Mouse (Mus musculus) embryonic facial prominence, embryonic 14.5 days (tissue): ENCODE measurements around the gene Arl15. TPM values are rescaled to one million over a fixed set of nuclear protein-coding genes. Genes with fewer than 3 reads are reported as not detected.

Experiments used
- ATAC-seq: fragments of 200-750 bp; cut with Nextera tagmentation; 2 replicates; pipeline ENCODE4 v1.8.0; 2017; ENCODE audit warnings: low read depth, moderate number of reproducible peaks, moderate TSS enrichment
- DNase-seq: peaks from one replicate; pipeline ENCODE4 v3.0.0-alpha.2; 2015; ENCODE audit warnings: low spot score
- H3K27ac ChIP-seq: fragments of 300-500 bp; sonication (generic); replicated peaks from 2 replicates; pipeline ENCODE4 v1.5.1; 2014; ENCODE audit warnings: low read depth, mild to moderate bottlenecking, low read length, moderate library complexity
- H3K27me3 ChIP-seq: fragments of 300-500 bp; sonication (generic); replicated peaks from 2 replicates; pipeline ENCODE4 v1.6.1; 2014; ENCODE audit warnings: low read length; ENCODE audit not compliant: control insufficient read depth, insufficient read depth
- H3K36me3 ChIP-seq: fragments of 300-500 bp; sonication (generic); 2 replicates; pipeline ENCODE4 v1.6.1; 2014; ENCODE audit warnings: low read length, mixed read lengths; ENCODE audit not compliant: control insufficient read depth, insufficient read depth
- H3K4me1 ChIP-seq: fragments of 300-500 bp; sonication (generic); 2 replicates; pipeline ENCODE4 v1.6.1; 2014; ENCODE audit warnings: antibody characterized with exemption, low read length; ENCODE audit not compliant: control insufficient read depth, insufficient read depth
- H3K4me2 ChIP-seq: fragments of 300-500 bp; sonication (generic); 2 replicates; pipeline ENCODE4 v1.6.1; 2014; ENCODE audit warnings: low read depth, mild to moderate bottlenecking, low read length, moderate library complexity, mixed read lengths
- H3K4me3 ChIP-seq: fragments of 300-500 bp; sonication (generic); 2 replicates; pipeline ENCODE4 v1.5.1; 2014; ENCODE audit warnings: low read depth, mild to moderate bottlenecking, low read length
- H3K9ac ChIP-seq: fragments of 300-500 bp; sonication (generic); 2 replicates; pipeline ENCODE4 v1.6.1; 2014; ENCODE audit warnings: low read depth, mild to moderate bottlenecking, low read length, moderate library complexity, mixed read lengths
- H3K9me3 ChIP-seq: fragments of 300-500 bp; sonication (generic); 2 replicates; pipeline ENCODE4 v1.6.1; 2016; ENCODE audit warnings: low read length; ENCODE audit not compliant: control insufficient read depth
- WGBS: fragments of 180-500 bp; shearing (Covaris S2); extraction: QIAGEN DNeasy Blood & Tissue Kit; methylation state at CpG from one replicate; pipeline ENCODE4 v1.1.7; 2014; 5-methylcytosine and 5-hydroxymethylcytosine counted together
- polyA plus RNA-seq: library from polyadenylated mRNA; unstranded; fragments of >200 nt; fragmentation: Nextera tagmentation; extraction: Ambion mirVana; gene quantifications from 2 replicates; pipeline ENCODE4 v1.2.1, GENCODE M21; 2014

Gene Arl15
- 8.2 and 11.1 TPM in 2 replicates for polyA plus RNA-seq

DNA sequence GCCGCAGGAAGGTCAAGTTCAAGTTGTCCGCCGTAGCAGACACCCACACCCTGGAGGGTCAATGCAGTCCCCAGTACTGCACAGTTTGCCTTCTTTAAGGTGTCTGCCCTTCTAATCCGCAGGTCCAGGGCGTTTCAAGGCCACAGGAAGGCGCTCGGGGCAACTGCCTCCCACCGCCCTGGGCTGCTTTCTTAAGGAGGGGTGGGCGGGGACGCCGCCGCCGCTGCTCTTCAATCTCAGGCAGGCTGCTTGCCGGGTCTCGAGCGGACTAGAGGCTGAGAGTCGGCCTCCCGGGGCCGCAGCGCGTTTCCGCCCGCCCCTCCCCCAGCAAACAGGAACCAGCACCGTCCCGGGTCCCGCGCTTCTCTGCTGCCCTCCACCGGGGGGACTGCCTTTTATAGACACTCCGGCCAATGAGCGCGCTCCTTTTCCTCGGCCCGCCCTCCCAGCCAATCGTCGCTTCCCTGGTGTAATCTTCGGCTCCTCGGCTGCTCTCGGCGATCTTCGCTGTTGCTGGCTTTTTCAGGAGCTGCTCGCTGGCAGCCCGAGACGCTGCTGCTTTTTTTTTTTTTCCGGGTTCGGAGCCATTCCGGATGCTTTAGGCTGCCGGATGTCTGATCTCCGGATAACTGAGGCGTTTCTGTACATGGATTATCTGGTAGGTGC, at the start of gene Arl15:
Arl15 (plus strand) TSS at position 467 of the 666 bp plus-strand sequence.
- H3K4me2 ChIP-seq: peak within 1 kb of the TSS; percentile 68
- peak; percentile 99 for ATAC-seq
- no peaks in the 10 kb centered on the region for H3K27me3 ChIP-seq
- under 1% methylated on average over 41 of the region's 49 CpGs for WGBS
- peak within 1 kb of the TSS; percentile 85 for H3K9ac ChIP-seq
- H3K36me3 ChIP-seq: no peaks in the 10 kb centered on the region
- H3K4me3 ChIP-seq: peak within 1 kb of the TSS; percentile 50
- peak; percentile 99 for DNase-seq
- peaks cover 13% of the 10 kb centered on the region for H3K4me1 ChIP-seq
- H3K27ac ChIP-seq: peak within 1 kb of the TSS; percentile 76
- no peaks in the 10 kb centered on the region for H3K9me3 ChIP-seq

DNA sequence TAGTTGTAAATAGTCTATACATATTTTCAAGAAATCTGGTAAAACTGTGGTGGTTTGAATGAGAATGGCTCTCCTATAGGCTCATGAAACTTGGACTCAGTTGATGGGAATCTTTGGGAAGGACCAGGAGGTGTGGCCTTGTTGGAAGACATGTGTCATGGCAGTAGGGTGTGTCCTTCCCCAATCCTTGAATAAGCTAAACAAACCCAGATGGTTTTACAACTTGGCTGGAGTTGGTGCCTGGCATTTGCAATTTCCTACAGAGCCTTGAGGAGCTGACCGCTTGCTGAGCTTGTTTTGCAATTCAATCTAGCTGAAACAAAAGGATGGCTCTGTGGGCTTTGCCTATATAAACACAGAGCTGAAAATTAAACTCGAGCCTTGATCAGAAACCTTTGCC, 49.0 kb upstream of the Arl15 start:
- no peaks in the 10 kb centered on the region for H3K27me3 ChIP-seq
- no peak overlapping the region for H3K9ac ChIP-seq
- WGBS: 36% methylated on average over 2 of the region's 2 CpGs
- no peaks in the 10 kb centered on the region for H3K36me3 ChIP-seq
- no peaks in the 10 kb centered on the region for H3K4me1 ChIP-seq
- no peaks in the 10 kb centered on the region for H3K9me3 ChIP-seq
- peak; percentile 10 for DNase-seq
- no peak overlapping the region for H3K4me2 ChIP-seq
- no peak overlapping the region for H3K4me3 ChIP-seq
- ATAC-seq: no peak
- no peak overlapping the region; the same call in 1 of the 2 replicates for H3K27ac ChIP-seq

DNA sequence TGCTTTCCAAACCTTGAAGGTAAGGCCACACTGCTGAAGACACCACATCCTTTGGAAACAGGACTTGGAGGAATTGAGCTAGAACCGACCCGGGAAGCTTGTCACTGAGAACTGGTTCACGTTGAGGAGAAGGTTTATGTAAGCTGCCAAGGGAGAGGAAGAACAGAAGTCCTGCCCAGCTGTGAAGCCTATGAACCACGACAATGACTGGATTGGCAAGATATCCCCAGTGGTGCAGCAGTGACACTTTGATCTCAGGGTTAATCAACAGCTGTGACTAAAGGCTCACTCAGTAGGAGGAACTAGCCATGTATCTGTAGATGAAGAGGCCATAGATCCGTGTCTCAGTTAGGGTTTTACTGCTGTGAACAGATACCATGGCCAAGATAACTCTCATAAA, 43.5 kb upstream of the Arl15 start:
- no peaks in the 10 kb centered on the region for H3K4me1 ChIP-seq
- no peaks in the 10 kb centered on the region for H3K36me3 ChIP-seq
- DNase-seq (no peak), ATAC-seq (no peak)
- H3K9ac ChIP-seq: no peak overlapping the region
- no peak overlapping the region for H3K4me3 ChIP-seq
- no peak overlapping the region for H3K4me2 ChIP-seq
- H3K27me3 ChIP-seq: no peaks in the 10 kb centered on the region
- H3K27ac ChIP-seq: no peak overlapping the region
- no peaks in the 10 kb centered on the region for H3K9me3 ChIP-seq
- WGBS: 71% methylated on average over 5 of the region's 5 CpGs

DNA sequence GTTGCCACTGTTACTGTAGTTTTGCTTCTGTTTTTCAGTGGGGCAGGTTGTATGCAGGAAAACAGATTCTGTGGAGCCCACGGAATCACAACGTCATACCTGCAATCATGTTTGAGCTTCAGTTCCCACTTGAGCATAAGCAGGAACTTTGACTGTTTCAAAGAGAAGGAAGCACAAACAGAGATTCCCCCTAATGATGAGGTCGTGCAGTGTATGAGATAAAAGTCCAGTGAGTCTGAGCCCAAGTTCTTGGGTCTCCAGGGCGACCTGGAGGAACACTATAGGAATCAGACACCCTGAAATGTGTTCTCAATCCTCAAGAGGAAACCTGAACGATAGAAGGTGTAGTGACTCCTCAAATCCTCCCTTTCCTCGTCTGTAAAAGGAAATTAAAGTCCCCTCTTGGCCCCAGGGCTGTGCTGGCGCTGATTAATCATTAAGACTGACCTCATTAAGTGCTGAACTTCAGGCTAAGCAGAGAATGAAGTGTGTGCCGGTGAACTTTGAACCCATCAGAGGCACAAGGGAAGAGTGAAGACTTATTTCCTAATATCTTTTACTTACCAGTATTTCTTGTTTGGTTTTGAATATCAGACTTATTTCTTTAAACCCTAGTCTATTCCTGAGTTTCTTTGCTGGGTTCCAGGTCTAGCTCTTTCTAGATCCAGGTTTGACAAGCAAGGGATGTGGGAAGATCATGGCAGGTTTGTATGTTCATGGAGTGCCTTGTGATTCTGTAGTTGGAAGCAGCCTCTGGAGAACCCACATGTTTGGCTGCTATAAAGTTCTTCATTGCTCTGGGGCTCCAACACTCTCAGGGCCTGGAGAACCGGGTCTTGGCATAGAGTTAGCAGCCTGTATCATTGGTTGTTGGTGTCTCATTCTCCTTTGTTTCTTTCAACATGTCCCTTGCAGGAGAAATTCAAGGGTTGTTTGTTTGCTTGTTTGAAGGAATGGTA, 39.3 kb upstream of the Arl15 start:
- Histone ChIP-seq H3K4me2 (no peak overlapping the region), H3K27ac (no peak overlapping the region), H3K4me1 (no peaks in the 10 kb centered on the region), H3K27me3 (no peaks in the 10 kb centered on the region), H3K9ac (no peak overlapping the region), H3K4me3 (no peak overlapping the region), H3K36me3 (no peaks in the 10 kb centered on the region), H3K9me3 (no peaks in the 10 kb centered on the region)
- DNase-seq (no peak), ATAC-seq (no peak)
- WGBS: 63% methylated on average over 9 of the region's 9 CpGs

DNA sequence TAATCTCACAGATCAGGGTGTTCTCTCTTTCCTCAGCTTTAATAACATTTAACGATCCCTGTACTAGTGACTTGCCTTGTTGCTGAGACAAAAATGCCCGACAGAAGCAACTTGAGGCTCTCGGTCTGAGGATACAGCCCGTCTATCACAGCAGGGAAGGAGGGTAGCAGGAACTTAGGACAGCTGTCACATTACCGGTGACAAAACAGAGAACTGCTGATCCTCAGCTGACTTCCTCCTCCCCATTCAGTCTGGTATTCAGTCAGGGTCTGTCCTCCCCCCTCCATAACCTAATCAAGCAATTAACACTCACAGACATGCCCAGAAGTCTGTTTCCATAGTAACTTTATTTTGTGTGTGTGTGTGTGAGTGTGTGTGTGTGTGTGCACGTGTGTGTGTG, 38.5 kb upstream of the Arl15 start:
- Histone ChIP-seq H3K27ac (no peak overlapping the region), H3K4me3 (no peak overlapping the region), H3K4me2 (no peak overlapping the region), H3K27me3 (no peaks in the 10 kb centered on the region), H3K9ac (no peak overlapping the region), H3K9me3 (no peaks in the 10 kb centered on the region), H3K4me1 (no peaks in the 10 kb centered on the region), H3K36me3 (no peaks in the 10 kb centered on the region)
- DNase-seq: no peak
- 47% methylated on average over 6 of the region's 6 CpGs for WGBS
- ATAC-seq: no peak

DNA sequence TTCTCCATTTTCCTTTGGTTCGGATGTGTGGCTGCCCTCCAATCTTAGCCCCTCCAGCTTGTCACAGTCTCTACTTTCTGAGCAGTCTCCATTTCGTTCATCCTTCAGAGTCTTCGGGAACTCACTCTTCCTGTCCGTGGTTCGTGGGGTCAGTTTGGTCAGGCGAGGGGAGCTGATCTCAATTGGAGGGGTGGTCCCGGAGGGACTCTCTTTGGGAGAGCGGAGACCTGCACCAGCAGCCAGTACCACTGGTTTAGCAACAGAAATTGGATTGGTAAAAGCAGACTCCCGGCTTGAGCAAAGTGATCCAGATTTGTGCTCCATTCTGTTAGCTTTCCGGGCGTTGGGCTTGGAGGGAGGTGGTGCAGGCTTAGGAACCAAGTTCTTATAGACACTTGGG, 32.6 kb upstream of the Arl15 start:
- Histone ChIP-seq H3K9me3 (no peaks in the 10 kb centered on the region), H3K4me3 (no peak overlapping the region), H3K4me1 (no peaks in the 10 kb centered on the region), H3K9ac (no peak overlapping the region), H3K27ac (no peak overlapping the region), H3K36me3 (no peaks in the 10 kb centered on the region), H3K27me3 (no peaks in the 10 kb centered on the region), H3K4me2 (no peak overlapping the region)
- DNase-seq (no peak), ATAC-seq (no peak)
- WGBS: 87% methylated on average over 11 of the region's 11 CpGs

DNA sequence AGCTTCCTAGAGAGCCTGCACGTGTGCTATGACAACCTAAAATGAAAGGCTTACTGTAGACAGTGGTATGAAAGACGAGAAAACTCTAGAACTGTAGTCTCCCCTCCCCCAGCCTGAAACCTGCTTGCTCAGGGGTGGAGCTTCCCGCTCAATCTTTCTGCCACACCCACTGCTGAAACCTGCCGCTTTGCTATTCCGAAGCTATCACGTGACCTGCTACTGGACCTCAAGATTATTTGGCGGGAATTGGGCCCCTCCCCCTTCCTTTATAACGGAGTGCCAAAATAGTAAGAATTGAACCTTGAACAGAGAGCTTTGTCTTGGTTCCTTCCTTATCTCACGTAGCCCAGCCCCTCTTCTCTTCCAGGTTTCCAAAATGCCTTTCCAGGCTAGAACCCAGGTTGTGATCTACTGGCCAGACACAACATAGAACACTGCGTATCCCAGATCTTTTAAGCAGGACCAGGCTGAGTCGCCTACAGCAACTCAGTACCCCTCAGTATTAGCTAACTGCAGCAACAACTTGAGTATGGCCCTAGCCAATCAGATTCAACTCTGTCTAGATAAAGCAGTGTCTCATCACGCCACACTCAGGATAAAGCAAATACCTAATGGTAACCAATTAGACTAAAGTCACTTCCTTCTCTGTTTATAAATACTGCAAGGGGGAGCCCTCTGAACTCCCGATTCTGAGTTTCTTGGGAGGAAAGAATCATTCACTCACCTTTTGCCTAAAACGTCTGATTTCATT, 31.4 kb upstream of the Arl15 start:
- no peak overlapping the region for H3K27ac ChIP-seq
- 84% methylated on average over 14 of the region's 14 CpGs for WGBS
- no peak overlapping the region for H3K4me3 ChIP-seq
- ATAC-seq: no peak
- no peaks in the 10 kb centered on the region for H3K36me3 ChIP-seq
- H3K9me3 ChIP-seq: no peaks in the 10 kb centered on the region
- H3K27me3 ChIP-seq: no peaks in the 10 kb centered on the region
- no peaks in the 10 kb centered on the region for H3K4me1 ChIP-seq
- no peak for DNase-seq
- H3K9ac ChIP-seq: no peak overlapping the region
- H3K4me2 ChIP-seq: no peak overlapping the region

DNA sequence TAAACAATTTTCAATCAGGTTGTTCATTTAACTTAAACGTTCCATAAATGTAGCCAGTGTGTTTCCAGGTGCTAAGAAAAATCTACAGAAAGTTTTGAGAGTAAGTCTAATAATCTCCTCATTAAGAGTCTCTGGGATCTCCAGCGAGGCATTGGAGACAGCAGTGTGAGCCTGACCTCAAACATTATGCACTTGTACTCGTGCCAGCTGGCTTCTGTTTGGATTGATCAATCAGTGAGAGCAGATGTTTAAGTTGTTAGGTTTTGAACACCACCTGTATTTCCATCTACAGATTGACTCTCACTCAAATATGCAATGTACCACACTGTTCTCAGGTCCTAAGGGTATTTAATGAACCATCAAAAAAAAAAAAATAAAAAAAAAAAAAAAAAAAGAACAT, 28.9 kb upstream of the Arl15 start:
- no peak for ATAC-seq
- WGBS: 30% methylated on average over 3 of the region's 3 CpGs

More for the DNA sequence above, 28.9 kb upstream of the Arl15 start:
- Histone ChIP-seq H3K9me3 (no peaks in the 10 kb centered on the region), H3K27me3 (no peaks in the 10 kb centered on the region), H3K4me1 (no peaks in the 10 kb centered on the region), H3K4me2 (no peak overlapping the region), H3K9ac (no peak overlapping the region), H3K27ac (no peak overlapping the region), H3K4me3 (no peak overlapping the region), H3K36me3 (no peaks in the 10 kb centered on the region)
- DNase-seq: no peak
